Mouse (Mus musculus) CH12.LX (cell line): Measurements from ENCODE around the gene Fermt2.

Experiments
- BHLHE40 ChIP-seq: IDR thresholded peaks from 2 replicates; pipeline ENCODE4 v1.6.1; 2011; ENCODE audit warnings: mild to moderate bottlenecking, low read depth, low read length, improper control_type of control experiment
- CHD1 ChIP-seq: IDR thresholded peaks from 2 replicates; pipeline ENCODE4 v1.6.1; 2012; ENCODE audit warnings: low read depth, low read length, improper control_type of control experiment, inconsistent platforms
- CTCF ChIP-seq, 2 experiments: IDR thresholded peaks in 1 of 2; conservative IDR thresholded peaks in 1 of 2; 2 replicates each; pipeline ENCODE4 v1.5.1; 2011 to 2012; ENCODE audit warnings: low read depth in 2 of 2, low read length in 2 of 2, improper control_type of control experiment in 1 of 2, inconsistent platforms in 1 of 2, mild to moderate bottlenecking in 1 of 2, moderate library complexity in 1 of 2
- GABPA ChIP-seq: IDR thresholded peaks from 2 replicates; pipeline ENCODE4 v1.6.1; 2012; ENCODE audit warnings: low read depth, low read length, improper control_type of control experiment, inconsistent platforms; ENCODE audit not compliant: insufficient replicate concordance
- POLR2A ChIP-seq: IDR thresholded peaks from 2 replicates; pipeline ENCODE4 v1.6.1; 2011; ENCODE audit warnings: low read depth, mild to moderate bottlenecking, improper control_type of control experiment, low read length
- SIN3A ChIP-seq: IDR thresholded peaks from 2 replicates; pipeline ENCODE4 v1.6.1; 2012; ENCODE audit warnings: low read length, improper control_type of control experiment, inconsistent platforms
- TBP ChIP-seq: conservative IDR thresholded peaks from 2 replicates; pipeline ENCODE4 v1.6.1; 2011; ENCODE audit warnings: low read depth, low read length, improper control_type of control experiment
- TCF12 ChIP-seq: IDR thresholded peaks from 2 replicates; pipeline ENCODE4 v1.6.1; 2014; ENCODE audit warnings: low read depth, mild to moderate bottlenecking, inconsistent platforms, low read length, improper control_type of control experiment
- ZC3H11A ChIP-seq: IDR thresholded peaks from 2 replicates; pipeline ENCODE4 v1.6.1; 2012; ENCODE audit warnings: low read depth, mild to moderate bottlenecking, inconsistent platforms, low read length, improper control_type of control experiment

DNA sequence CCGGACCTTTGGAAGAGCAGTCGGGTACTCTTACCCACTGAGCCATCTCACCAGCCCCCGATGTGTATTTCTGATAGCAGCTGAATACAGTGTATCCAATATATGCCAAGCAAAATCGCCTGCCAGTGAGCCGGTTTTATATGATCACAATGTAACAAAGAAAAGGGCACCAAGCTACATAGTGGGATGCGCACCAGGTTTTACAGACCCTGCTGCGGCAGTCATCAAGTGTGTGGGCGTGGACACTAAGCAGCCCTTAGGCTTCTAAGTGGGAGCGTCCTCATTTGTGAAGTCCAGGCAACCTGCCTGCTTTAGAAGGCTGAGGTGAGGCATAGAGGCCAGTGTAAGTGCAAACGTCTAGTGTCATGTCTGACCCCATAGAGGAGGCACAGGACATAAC is 69.4 kb downstream of the Fermt2 start:
- no peak for TF ChIP-seq TBP
- no peak for TF ChIP-seq ZC3H11A
- no peak for TF ChIP-seq CTCF (conservative IDR thresholded peaks at IDR 0.05 in 1 of 2, IDR thresholded peaks at IDR 0.05 in 1 of 2; ENCODE audit: low read depth in 2 of 2, low read length in 2 of 2)
- TF ChIP-seq TCF12, result no peak
- TF ChIP-seq POLR2A, result no peak
- no peak for TF ChIP-seq SIN3A
- no peak for TF ChIP-seq BHLHE40
- no peak for TF ChIP-seq GABPA
- no peak for TF ChIP-seq CHD1
